Mouse (Mus musculus) adipocyte (in vitro differentiated cells): ENCODE results near the gene Ddias.
A peak's percentile ranks its signal among the peaks of the same experiment; 100 is the strongest.

ENCODE experiments used
- DNase-seq: peaks from one replicate; pipeline ENCODE4 v3.0.0-alpha.2; 2016; ENCODE audit warnings: low spot score

Ddias gene

DNA sequence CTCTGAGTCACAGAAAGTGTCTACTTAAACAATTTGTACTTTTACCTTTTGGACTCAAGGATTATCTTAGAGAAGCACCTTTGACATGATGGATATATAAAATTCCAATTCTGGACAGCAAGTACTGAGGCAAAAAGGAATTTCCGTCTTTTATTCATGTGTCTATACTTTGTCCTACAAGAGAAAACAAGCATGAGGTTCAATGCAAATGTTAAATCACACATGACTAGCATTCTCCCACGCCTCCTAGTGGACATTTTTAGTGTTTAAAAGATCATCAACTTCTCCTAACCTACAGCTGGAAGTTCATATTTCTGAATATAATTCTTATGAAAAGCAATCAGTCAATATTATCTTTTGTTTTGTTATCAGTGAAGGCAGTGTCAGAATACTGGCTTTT, 7.5 kb downstream of the Ddias start:
- peak; percentile 72 for DNase-seq

DNA sequence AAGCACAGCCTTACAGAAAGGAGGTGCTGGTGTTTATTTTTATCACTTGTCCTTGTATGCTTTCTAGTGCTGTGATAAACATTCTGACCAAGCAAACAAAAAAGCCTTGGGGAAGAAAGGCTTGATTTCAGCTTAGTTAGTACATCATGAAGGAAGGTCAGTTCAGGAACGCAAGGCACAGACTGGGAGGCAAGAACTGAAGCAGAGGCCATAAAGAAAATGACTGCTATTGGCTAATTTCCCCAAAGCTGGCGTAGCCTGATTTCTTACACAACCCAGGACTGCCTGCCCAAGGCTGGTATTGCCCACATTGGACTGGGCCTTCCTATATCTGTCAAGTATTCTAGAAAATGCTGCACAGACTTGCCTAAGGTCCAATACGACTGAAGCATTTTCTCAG, 25.8 kb downstream of the Ddias start:
- peak; percentile 9 for DNase-seq

DNA sequence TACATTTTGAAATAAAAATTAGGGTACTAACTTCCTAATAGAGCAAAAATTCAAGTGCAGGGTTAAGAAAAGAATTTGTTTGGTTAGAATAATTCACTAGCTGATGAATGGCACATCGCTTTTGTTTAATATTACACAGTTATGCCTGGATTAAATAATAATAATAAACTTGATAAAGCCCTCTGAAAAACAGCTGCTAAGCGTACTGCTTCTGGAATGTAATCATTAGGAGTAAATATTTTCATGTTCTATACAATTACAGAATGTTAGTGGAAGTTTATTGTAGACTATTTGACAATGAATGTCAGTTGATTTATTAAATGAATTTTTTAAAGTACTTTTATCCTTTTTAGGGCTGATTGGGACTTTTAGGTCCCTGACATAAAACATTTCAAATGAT, 31.8 kb downstream of the Ddias start:
- DNase-seq: no peak

DNA sequence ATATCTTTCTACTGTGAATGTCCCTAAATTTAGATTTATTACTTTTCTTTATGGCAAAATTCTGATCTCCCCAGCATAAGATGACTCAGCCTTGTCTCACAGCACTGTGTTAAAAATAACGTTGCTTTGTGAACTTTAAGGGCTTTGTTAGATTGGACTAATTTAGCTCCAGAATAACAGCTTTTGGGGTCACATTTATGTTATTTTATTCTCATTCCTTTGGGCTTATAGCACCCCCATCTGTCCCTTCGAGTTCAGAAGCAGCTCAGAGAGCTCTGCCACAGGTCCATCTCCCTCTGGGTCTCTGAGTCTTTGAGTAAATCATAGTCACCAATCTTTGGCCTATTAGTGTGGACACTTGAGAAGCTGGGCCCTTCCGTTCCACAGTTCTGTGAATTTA, 36.1 kb downstream of the Ddias start:
- DNase-seq: no peak

DNA sequence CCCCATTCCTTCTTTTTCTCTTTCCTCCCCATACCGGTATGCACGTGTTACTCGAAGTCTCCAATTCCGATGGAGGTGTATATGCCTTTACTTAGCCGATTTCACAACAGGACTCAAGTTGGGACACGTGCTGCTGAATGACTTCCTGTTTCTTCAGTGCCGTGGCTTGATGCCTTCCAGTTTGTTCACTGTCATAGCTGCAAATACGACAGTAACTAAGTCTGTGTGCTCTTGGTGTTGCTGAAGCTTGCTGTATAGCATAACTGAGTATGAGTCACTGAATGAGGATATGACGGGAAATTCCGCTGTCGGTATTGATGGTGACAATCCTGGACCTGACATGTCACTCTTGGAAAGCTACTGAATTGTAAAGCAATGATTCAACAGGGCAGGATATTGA, 36.8 kb downstream of the Ddias start:
- DNase-seq: peak; percentile 22

DNA sequence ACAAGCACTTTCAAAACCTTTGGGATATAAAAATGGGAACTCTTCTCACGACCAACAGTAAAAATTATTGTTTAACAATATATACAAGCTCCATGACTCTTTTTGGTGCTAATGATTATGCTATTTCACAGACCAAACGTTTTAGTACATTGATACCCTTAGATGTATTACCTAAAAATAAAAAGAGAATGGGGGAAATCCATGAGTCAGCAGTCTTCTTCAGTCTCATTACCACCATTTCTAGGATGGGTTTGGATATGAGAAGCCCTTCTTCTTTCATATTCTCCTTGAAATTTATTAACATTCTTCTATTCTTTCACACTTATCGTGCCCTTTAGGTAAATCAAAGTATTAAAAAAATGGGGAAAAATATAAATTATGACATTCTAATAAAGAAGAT, 37.6 kb downstream of the Ddias start:
- DNase-seq: no peak

DNA sequence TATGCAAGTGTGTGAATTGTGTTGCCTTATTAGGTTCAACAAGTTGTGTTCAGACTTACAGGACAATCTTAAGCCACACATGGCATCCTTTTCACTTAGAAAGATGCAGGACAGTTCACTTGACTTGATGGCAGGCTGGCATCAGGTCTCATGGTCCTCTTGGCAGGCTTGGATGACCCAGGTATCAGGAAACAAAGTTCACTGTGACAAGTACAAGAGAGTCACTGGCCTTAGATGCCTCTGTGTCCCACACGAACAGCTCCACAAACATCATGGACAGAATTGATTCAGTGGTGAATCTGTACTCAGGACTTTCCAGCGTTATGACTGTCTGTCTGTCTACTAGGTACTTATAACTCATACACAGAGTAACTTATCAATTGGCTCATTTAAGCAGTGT, 39.7 kb downstream of the Ddias start:
- no peak for DNase-seq

DNA sequence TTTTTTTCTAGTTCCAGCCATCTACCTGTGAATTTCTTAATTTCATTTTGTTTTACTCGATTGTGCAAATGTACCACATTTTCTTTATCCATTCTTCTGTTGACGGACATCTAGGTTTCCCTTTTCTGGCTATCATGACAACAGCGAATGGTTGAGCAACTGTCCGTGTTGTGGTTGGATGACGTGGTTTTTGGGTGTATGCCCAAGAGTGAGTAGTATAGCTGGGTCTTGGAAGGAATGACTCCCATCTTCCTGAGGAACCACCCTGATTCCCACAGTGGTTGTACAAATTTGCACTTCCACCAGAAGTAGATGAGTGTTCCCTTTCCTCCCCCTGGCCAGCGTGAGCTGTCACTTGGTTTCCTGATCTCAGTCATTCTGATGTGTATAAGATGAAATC, 41.7 kb downstream of the Ddias start:
- DNase-seq: peak; percentile 59

DNA sequence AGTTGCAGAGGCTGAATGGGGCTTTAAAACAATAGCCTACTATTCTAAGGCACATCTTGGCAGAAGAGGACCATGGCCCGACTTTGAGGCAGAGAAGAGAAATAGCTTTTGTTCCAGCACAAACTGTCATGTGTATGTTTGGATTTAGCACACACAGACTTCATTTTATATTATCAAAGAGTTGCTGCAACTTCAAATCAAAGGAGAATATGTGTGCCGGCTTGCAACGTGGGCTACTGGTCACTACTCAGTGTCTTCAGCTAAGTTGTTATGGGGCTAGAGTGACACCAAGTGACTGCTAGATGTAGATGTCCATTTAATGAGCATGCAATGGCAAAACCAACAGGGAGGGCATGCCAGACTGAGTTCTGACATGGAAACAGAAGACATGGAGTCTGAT, 46.1 kb downstream of the Ddias start:
- DNase-seq: peak; percentile 43

DNA sequence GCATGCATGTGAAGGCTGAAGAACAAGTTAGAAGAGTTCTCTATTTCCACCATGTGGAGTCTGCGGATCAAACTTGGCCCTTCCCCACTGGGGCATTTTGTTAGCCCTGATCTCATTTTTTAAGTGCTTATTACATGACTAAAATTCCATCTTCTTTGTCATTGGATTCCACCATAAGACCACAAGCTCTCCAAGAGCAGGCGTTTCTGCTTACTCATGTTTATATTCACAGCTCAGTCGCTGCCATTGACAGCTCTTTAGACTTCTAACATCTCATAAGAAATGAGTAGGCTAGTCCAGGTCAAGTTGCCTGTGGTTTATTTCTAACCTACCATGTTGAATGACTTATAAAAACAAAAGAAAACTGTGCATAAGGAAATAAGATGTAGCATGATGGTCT, 47.8 kb downstream of the Ddias start:
- DNase-seq: no peak

DNA sequence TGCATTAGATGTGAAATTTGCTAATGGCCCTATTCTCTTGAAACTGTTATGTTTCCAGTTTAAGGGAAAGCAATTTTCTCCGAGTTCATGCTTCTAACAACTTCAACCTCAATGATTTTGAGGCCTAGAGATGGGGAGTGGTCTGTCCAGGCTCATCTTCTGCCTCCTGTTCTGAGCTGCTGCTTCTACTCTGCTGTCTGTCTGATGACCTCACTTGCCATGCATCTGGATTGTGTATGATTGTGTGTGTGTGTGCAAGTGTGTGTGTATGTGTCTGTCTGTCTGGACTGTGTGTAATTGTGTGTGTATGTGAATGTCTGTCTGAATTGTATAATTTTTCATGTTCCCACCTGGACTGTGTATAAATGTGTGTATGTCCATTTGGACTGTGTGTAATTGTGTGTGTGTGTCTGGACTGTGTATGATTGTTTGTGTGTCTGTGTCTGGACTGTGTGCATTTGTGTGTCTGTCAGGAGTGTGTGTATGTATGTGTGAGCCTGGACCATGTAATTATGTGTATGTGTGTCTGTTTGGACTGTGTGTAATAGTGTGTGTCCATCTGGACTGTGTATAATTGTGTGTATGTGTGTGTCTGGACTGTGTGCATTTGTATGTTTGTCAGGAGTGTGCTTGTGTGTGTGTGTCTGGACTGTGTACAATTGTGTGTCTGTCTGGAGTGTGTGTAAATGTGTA, 51.5 kb downstream of the Ddias start:
- no peak for DNase-seq

DNA sequence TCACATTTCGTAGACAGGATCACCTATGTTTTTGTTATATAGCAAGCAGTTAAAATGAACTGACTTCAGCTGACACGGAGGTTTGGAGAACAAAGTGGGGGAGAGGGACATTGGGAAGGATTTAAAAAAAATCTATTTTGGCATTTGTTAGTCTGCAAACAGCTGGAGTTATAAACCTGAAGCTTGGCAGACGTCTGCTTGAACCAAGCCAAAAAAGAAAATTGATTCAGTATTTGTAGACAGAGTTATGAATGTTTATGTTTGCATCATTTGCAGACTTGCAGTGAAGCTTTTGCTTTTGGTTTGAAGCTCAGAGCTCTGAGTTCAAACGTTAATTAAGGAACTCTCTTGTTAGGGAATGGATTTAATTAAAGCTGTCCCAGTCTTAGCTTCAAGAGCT, 52.2 kb downstream of the Ddias start:
- peak; percentile 74 for DNase-seq

DNA sequence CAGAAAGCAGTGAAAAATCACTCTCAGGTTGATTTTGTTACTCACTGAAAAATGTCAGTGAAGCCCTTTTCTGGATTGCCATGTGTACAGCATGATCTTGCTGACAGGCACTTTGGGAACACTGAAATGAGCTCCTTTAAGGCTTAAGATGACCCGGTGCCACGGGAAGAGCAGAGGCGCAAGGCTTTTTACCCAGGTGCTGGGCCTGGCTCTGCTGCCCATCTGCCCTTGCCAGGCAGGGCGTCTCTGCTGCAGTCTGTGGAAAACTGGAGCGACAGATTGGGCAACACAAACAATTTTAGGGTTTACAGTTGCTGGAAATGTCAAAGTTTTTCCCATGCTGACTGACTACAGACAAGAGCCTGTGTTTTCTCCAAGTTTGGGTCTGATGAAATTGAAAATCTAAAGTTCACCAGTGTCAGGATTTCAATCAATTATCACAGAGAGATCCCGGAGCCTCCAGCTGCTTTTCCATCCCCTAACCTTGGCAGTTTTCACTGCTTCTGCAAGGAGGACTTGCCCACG, 53.0 kb downstream of the Ddias start:
- peak; percentile 72 for DNase-seq

DNA sequence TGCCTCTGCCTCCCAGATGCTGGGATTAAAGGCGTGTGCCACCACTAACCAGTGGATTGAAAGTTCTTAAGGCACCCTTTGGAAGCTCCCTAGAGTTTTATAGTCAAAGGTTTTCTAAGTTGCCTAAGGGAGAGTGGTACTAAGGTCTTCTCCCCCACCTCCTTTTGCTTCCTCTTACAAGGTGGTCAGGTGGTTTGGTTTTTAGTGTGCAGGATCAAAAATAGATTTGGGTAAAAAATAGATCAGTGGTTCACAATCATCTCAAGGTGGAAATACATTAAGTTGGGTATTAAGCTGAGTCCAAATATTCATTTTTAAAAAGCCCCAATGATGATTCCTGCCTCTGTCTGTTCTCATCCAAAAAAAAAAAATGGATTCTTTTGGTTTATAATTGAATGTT, 53.6 kb downstream of the Ddias start:
- DNase-seq: no peak

DNA sequence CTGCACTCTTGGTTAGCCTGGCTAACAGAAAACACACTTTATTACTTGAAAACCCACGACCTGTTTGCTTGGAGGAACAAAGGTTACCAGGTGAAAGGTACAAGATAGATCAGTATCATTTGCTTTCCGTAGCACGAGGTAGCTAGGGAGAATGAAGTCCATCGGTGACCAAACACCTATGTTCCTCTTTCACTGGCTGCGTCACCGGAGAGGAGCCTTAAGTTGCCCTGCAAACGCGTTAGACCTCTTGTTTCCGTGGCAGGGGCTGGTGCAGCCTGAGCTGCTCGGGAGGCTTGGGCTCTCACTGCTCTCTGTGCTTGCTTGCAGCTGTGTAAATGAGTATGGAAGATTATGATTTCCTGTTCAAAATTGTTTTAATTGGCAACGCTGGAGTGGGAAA, 54.4 kb downstream of the Ddias start:
- no peak for DNase-seq

DNA sequence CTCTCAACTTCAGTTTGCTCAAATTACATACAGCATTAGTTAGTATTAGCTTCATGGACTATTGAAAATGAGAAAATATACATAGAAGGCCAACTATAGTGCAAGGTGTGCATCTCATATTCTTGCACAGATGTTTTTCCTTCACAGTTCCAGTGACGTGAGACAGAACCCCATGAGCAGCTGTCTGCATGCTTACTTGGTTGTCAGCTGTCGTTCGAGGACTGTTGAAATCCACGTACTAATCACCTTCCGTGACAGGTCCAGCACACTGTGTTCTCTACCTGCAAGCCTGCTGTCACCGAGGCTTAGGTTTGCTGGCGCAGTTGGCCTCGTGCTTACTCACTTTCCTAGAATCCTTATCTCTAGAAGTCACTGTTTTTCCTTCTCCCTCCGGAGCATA, 56.2 kb downstream of the Ddias start:
- no peak for DNase-seq

DNA sequence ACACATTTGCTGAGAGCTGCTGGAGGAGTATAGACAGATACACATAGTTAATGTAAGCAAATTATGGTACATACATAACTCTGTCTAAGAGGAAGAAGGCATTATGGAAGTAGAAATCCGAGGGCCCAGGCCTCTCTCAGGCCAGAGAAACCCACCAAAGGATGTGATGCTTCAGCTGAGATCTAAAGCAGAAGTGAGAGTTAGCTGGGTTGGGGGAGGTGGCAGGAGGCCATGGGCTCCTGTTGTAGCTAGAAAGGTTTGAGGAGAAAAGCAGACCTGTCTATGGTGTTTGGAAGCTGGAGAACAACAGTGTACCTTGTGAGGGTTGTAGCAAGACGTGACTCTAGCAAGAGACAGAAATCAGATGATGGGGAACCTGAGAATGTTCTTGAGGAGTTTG, 56.8 kb downstream of the Ddias start:
- no peak for DNase-seq

DNA sequence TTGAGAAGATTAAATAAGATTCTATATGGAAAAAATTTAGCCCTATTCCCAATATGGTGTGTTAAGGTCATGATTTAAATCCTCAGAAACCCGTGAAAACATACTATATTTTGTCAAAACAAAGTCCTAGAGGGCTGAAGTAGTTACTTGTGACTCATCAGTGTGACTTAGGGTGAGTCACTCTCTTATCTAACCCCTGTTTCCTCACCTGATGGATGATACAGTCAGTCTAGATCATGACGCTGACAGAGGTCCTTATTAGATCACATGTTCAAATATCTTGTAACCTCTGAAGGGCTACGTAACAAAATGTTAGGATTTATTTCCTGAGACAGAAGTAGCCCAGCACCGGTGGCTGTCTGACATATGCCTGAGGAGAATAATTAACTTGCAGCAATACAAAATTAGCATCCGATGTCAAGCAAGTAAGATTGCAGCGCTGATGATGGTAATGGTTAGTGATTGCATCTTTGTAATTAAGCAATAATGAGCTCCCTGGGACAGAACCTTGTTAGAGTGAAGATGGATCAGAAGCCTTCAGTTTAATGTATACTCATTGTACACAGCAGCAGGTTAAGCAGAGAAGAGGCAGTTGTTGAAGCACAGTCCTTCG, 62.3 kb downstream of the Ddias start:
- no peak for DNase-seq
